Comparison of ENCODE assay signal across 28 mouse cellular contexts in the genomic region with DNA sequence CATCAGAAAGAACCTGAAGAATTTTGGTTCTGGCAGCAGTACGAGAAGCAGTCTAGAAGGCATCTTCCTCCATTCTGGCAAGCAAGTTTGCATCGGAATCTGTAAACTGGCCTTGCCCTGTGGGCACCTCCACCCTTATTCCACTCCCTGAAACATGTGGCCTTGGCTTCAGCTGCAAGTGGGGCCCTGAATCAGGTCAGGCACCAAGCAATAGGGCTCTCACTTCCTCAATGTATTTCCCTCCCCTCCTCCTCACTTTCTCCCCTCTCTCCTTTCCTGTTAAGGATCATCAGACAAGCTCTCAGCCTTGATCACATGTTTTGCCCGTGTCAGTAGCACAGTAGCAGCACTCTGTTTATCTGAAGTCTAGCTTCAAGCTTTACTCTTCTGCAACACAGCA.
A peak's percentile ranks its signal among the peaks of the same experiment; 100 is the strongest.
DNase-seq lines count a peak whose midpoint lies in the region; ATAC-seq lines count a peak whose summit lies in the region.
"Had no signal": no experiment of that assay in that cellular context is flagged by ENCODE, and none has a peak within 500 bp of the region (broad histone marks: within the 10 kb centered on the region; RNA-seq: fewer than 3 reads in every experiment).

No protein-coding gene starts in this region.

- no peaks in the 10 kb centered on the region for H3K9me3 ChIP-seq in forebrain, embryonic 16.5 days (ENCODE audit: control insufficient read depth, low read length)
- H3K9me3 ChIP-seq in kidney, embryonic 15.5 days (replicated peaks) = no peaks in the 10 kb centered on the region
- H3K9me3 ChIP-seq: embryonic facial prominence, embryonic 12.5 days; hindbrain, embryonic 13.5 days; limb, embryonic 13.5 days; lung, embryonic 15.5 days; midbrain, embryonic 10.5 days; neural tube, embryonic 12.5 days had no signal

- H3K4me3 ChIP-seq in forebrain, embryonic 16.5 days (replicated peaks; ENCODE audit: low read length) = no peak overlapping the region
- no peak overlapping the region for H3K4me3 ChIP-seq in kidney, embryonic 15.5 days (replicated peaks)
- H3K4me3 ChIP-seq: embryonic facial prominence, embryonic 12.5 days; gastrocnemius, adult 2 months; hindbrain, embryonic 13.5 days; left cerebral cortex, adult 2 months; limb, embryonic 13.5 days; lung, embryonic 15.5 days; midbrain, embryonic 10.5 days; myocyte; neural tube, embryonic 12.5 days had no signal

- H3K4me1 ChIP-seq in forebrain, embryonic 16.5 days (replicated peaks; ENCODE audit: control insufficient read depth, insufficient read depth, low read length) = no peaks in the 10 kb centered on the region
- no peaks in the 10 kb centered on the region for H3K4me1 ChIP-seq in kidney, embryonic 15.5 days
- H3K4me1 ChIP-seq: embryonic facial prominence, embryonic 12.5 days; hindbrain, embryonic 13.5 days; limb, embryonic 13.5 days; lung, embryonic 15.5 days; midbrain, embryonic 10.5 days; neural tube, embryonic 12.5 days had no signal

- peak; percentile 90 for DNase-seq in heart, adult 11 months
- no peak for DNase-seq in heart, postnatal 36 days
- peak; percentile 19 to 23 for DNase-seq in spleen, postnatal 36 days (ENCODE audit: low spot score in 2 of 2)
- DNase-seq in spleen, adult 18-20 months = no peak
- no peak for DNase-seq in urinary bladder, postnatal 14 days (ENCODE audit: low spot score)
- DNase-seq: adrenal gland, postnatal 25 days; cerebellum, adult 8-10 months; cerebellum, postnatal 25 days; gastrocnemius, adult 2 months; kidney, adult 8-10 months; kidney, postnatal 10 days; lung, postnatal 4 days; thymus, postnatal 14 days had no signal

- no peak overlapping the region for H3K27ac ChIP-seq in forebrain, embryonic 16.5 days (ENCODE audit: low read length)
- H3K27ac ChIP-seq in kidney, embryonic 15.5 days = no peak overlapping the region
- H3K27ac ChIP-seq: embryonic facial prominence, embryonic 12.5 days; gastrocnemius, adult 2 months; hindbrain, embryonic 13.5 days; left cerebral cortex, adult 2 months; limb, embryonic 13.5 days; lung, embryonic 15.5 days; midbrain, embryonic 10.5 days; neural tube, embryonic 12.5 days had no signal

- H3K27me3 ChIP-seq in forebrain, embryonic 16.5 days (replicated peaks; ENCODE audit: control insufficient read depth, insufficient read depth, low read length) = no peaks in the 10 kb centered on the region
- H3K27me3 ChIP-seq in kidney, embryonic 15.5 days = no peaks in the 10 kb centered on the region
- H3K27me3 ChIP-seq: embryonic facial prominence, embryonic 12.5 days; hindbrain, embryonic 13.5 days; limb, embryonic 13.5 days; lung, embryonic 15.5 days; neural tube, embryonic 12.5 days had no signal

- 72% methylated on average over 3 of the region's 3 CpGs for WGBS in forebrain, embryonic 16.5 days
- WGBS in kidney, embryonic 15.5 days = 73% methylated on average over 3 of the region's 3 CpGs

- H3K36me3 ChIP-seq in forebrain, embryonic 16.5 days (ENCODE audit: control insufficient read depth, insufficient read depth) = no peaks in the 10 kb centered on the region
- no peaks in the 10 kb centered on the region for H3K36me3 ChIP-seq in kidney, embryonic 15.5 days
- H3K36me3 ChIP-seq: embryonic facial prominence, embryonic 12.5 days; hindbrain, embryonic 13.5 days; limb, embryonic 13.5 days; lung, embryonic 15.5 days; midbrain, embryonic 10.5 days; neural tube, embryonic 12.5 days had no signal

- peak; percentile 72 for ATAC-seq in megakaryocyte, adult 5-6 weeks (ENCODE audit: poor library complexity, severe bottlenecking)
- ATAC-seq in forebrain, embryonic 16.5 days = no peak
- ATAC-seq in kidney, embryonic 15.5 days (replicated peaks; ENCODE audit: low FRiP score) = no peak
- ATAC-seq: forebrain, embryonic 14.5 days; intestine, embryonic 16.5 days; midbrain, embryonic 16.5 days had no signal

- H3K9ac ChIP-seq in forebrain, embryonic 16.5 days (replicated peaks; ENCODE audit: low read depth, low read length) = no peak overlapping the region
- H3K9ac ChIP-seq in kidney, embryonic 15.5 days = no peak overlapping the region
- H3K9ac ChIP-seq: embryonic facial prominence, embryonic 12.5 days; hindbrain, embryonic 13.5 days; limb, embryonic 13.5 days; lung, embryonic 15.5 days; neural tube, embryonic 12.5 days had no signal

- no peak overlapping the region for H3K4me2 ChIP-seq in forebrain, embryonic 16.5 days (ENCODE audit: low read length)
- H3K4me2 ChIP-seq in kidney, embryonic 15.5 days = no peak overlapping the region
- H3K4me2 ChIP-seq: embryonic facial prominence, embryonic 12.5 days; hindbrain, embryonic 13.5 days; limb, embryonic 13.5 days; liver, embryonic 11.5 days; lung, embryonic 15.5 days; neural tube, embryonic 12.5 days had no signal

- intact Hi-C loops in heart, postnatal 36 days (cut with DNase I) = no loop called here

Comparison
In these comparisons a context has a peak if more than half of its experiments do, and no peak if none do; other contexts are left out.
1. DNase-seq: peak in heart, adult 11 months (single experiment) and spleen, postnatal 36 days (2 of 2); none in heart, postnatal 36 days (0 of 2), spleen, adult 18-20 months (0 of 2) and urinary bladder, postnatal 14 days (single experiment).